Mouse (Mus musculus) stomach, postnatal 0 days (tissue): Measurements from ENCODE around the gene Yy1.
"Not testable (repeated sequence)": the region's sequence is repeated elsewhere in the genome, so short reads cannot be mapped to it uniquely, and the experiment has no call there.

Source experiments
- CTCF ChIP-seq: IDR thresholded peaks from 2 replicates; pipeline ENCODE4 v1.5.1; 2016; ENCODE audit warnings: antibody characterized with exemption, low read depth, mild to moderate bottlenecking, moderate library complexity
- EP300 ChIP-seq: optimal IDR thresholded peaks from 2 replicates; pipeline ENCODE3; 2016; ENCODE audit warnings: antibody characterized with exemption

DNA sequence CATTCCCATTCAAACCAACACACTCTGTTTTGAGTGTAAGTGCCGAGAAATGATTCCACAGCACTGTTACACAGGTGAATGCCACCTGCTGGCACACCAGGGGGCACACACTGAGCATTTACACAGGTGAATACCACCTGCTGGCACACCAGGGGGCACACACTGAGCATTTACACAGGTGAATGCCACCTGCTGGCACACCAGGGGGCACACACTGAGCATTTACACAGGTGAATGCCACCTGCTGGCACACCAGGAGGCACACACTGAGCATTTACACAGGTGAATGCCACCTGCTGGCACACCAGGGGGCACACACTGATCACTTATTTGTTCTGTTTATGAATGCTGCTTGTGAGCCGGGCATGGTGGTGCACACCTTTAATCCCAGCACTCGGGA is 55.3 kb downstream of the Yy1 start:
- TF ChIP-seq EP300 = not testable (repeated sequence)
- peak; percentile 63 for TF ChIP-seq CTCF
